Mouse (Mus musculus) layer of hippocampus, adult 8-10 months (tissue): ENCODE data around the gene Prkrip1. TPM values are rescaled to one million over a fixed set of nuclear protein-coding genes. Genes with fewer than 3 reads are reported as not detected.
A peak's percentile ranks its signal among the peaks of the same experiment; 100 is the strongest.

ENCODE experiments used
- DNase-seq, 2 experiments: peaks; one replicate each; pipeline ENCODE4 v3.0.0; 2022; ENCODE audit warnings: low spot score in 2 of 2
- total RNA-seq, 4 experiments: library from RNA; stranded (reverse); gene quantifications; 2 replicates each; pipeline ENCODE4 v1.2.4; 2022

The Prkrip1 gene
- total RNA-seq: 10 to 100 TPM; 28.7 to 36.2 (median 31.5) TPM

DNA sequence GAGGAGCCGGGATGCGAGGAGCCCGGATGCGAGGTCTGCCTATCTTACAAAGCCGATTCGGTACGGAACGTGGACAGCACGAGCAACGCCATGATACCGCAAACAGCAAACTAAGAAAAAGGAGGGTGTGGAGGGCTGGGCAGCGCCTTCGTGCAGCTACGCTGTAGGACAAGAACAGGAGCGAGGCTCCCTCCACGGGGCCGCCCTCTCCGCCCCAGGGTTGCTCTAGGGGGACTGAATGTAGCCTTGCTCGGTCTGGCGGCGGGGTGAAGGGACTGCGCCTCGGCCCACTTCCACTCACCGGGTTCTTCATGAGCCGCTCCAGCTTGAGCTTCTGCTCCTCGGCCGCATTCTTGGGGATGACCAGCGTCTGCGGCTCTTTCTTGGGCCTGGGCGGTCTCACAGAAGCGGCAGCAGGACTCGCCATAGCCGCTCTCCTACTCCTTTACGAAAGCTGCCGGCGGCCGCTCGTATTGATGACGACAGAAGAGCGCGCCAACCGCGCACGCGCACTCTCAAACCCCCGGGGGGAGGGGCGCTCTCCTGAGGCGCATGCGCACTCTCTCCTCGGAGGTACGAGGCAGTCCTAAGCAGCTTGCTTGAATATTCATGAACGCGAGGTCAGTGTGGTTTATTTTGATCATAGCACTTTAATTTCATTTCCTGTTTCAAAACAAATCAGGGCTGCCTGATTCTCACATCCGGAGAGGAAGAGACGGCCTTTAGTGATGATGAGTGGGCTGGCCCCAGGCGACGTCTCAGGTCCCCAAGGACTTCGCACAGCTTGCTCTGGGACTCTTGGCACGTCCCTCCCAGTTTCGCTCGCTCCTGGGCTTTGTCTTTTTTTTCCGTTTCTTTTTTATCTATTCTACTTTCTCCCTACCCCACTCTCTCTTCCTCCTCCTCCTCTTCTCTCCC lies at the start of gene Prkrip1:
Gene Prkrip1, minus strand, starts transcription at position 490 of the 918 bp plus-strand sequence.
- DNase-seq: peak; percentile 86 to 93

DNA sequence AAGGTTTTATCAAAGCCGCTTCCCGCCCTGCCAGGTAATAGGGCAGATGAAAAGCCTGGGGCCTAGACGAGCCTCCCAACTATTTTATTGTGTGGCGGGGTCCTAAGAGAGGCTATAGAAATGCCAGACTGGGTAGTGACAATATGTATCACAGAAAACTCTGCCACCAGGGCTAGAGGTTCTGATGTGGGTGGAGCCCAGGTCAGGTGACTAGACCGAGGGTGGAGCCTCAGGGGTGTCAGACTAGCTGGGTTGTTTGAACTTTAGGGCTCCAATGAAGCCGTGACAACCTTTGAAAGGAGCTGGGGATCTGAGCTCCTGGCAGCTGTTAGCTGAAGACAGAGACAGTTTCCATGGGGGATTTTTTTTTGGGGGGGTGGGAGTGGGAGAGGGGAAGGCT lies 49.7 kb upstream of the Prkrip1 start:
- no peak for DNase-seq

DNA sequence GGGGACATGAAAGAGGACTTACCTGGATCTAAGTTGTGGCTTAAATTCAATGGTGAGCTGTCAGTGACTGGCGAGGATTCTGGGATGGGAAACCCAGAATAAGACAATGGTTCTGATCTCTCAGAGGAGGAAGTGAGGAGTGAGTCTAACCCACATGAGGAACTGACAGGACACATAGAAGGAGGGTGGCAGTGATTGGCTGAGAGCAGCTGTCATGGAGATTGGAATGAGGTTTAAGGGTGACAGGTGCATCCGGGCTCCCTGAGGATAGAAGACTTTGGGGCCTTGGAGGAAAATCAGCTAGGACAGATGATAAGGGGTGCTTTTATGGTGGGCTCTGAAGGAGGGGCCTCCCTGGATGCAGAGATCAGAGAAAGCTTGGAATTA lies 47.7 kb upstream of the Prkrip1 start, which contains the start of gene Sh2b2:
Gene Sh2b2, minus strand, starts transcription at position 105 of the 387 bp plus-strand sequence.
- DNase-seq: no peak

DNA sequence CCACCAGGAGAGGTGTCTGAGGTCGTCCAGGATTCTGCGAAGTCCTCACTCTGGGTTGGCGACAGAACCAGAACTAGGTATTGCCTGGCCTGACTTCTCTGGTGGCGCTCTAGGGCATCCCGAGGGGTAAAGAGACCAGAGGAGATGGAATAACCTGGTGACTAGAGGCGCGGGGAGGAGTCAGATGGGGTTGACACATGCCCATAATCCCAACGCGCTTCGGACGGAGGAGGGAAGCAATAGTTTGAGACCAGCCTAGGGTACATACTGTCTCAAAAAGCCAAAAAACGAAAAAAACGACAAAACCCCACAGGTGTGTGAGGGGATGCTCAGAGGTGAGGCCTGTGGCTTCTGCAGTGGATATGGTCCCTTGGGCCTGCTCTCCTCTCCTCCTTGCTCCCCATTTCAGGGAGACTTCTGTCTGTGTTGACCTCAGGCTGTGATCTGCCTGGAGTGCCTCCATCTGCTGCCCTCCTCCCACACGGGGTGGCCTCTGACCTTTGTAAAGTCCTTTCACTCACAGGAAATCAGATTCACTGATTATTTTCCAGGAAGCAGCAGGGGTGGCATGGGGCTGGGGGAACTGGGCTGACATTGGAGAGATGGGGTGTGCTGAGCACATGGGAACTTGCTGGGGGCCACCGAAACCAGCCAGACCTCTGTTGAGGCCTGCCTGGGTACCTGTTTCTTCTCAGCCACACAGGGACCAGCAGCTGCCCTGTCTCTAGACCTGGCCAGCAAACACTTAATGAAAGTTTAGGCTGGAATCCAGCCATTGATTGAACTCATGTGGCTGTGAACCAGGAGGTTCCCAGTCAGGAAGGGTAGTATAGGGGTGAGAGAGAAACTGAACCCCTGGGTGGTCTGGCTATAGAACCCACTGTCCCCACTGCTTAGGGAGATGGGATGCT lies 47.0 kb upstream of the Prkrip1 start:
- no peak for DNase-seq

DNA sequence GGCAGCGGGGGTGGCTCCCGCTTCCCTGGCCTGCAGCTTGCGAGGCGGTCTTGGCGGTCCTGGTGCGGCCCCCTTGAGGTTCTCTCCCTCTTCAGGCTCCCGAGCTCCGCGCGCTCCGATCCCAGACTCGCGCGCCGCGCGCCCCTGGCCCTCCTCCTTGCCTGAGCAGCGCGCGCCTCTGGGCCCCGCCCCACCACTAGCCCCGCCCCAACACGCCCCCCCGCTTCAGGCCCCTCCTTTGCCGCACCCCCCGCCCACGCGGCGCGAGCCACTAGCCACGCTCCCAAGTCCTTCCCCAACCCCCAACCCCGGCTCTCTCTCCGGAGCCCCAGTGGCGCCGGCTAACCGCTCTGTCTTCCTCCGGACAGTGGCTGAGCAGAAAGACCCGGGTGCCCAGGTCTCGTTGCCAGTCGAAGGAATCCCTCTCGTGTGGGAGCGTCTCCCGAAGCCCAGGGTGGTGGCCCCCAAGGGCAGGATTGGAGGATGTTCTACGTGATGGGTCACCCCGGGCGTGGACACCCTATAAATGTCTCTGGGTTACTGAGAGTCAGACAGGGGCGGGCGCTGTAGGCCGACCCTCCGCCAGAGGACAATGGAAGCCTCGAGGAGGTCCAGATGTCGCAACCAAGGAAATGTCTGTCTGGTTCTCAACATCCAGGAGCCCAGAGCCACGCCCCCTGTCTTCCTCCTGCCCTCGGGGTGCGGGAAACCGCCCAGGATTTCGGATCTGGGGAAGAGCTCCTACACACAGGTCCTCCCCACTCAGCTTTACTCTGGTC lies 46.2 kb upstream of the Prkrip1 start:
- DNase-seq: peak; percentile 53 to 69

DNA sequence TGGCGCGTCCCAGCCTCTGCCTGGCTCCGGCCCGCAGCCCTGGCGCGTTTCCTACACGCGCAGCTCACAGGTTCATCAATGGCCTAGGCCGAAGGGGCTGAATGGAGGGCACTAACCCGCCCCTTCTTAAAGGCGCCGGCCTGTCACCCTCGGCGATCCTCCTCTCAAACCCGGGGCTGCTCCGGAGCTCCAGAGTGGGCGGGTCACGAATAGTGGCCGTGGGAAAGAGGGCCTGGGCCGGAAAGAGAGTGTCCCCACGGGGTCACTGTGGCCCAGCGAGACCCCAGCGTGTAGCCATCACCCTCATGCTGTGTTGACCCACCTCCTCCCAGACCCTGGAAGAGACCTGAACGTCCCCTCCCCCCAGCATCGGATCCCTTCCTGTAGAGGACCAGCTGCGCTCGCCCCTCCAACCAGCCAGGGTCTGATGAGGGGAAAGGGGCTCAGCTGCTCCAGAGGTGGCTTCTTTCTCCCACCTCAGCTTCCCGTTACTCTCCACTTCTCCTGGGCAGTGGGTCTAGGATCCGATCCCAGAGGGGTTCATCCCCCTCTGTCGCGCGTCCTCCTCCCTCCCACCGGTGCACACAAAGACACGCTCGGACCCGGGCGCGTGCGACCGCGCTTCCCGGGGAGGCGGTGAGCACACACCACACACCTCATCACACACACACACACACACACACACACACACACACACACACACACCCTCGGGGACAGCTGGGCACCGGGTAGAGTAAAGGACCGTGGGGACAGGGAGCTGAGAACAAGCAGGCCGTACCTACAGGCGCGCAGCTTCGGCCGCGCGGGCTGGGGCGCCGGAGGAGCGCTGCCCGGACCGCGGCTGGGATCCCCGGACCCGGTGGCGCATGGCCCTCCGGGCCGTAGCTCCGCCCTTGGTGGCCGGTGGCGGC lies 45.3 kb upstream of the Prkrip1 start:
- DNase-seq: no peak

DNA sequence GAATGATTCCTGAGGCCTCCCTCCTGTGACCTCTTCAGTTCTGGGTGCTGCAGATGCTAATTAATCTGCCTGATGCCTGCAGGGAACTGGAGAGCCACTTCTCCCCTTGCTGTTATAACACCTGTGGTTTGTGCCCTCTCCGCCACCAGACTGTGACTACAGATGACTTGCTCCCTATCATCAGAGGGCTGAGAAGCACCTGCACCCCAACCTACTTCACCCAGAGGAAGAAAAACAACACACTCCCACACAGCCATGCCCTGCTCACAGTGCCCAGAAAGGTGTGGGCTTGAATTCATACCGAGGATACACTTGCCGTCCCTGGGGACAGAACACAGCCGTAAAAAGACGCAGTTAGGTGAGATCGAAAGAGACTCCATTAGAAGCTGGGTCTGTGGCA lies 42.4 kb upstream of the Prkrip1 start:
- DNase-seq: no peak

DNA sequence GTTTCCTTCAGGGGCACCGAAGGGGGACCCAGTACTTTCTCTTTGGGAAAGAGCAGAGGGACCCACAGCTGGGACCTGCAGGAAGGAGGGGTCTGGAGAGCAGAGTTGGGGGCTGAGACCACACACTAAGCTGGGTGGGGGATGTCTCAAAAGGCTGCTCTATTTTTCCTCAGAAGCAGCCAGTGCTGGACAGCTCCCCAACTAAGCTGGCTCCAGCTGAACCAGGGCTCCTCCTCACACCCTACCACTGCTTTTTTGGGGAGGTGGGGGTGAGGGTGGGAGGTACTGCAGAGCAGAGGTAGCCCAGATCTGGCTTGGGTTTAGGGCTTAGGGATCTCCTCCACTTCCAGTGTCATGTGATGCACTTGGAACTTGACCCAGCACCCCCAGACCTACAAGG lies 41.6 kb upstream of the Prkrip1 start:
- DNase-seq: no peak

DNA sequence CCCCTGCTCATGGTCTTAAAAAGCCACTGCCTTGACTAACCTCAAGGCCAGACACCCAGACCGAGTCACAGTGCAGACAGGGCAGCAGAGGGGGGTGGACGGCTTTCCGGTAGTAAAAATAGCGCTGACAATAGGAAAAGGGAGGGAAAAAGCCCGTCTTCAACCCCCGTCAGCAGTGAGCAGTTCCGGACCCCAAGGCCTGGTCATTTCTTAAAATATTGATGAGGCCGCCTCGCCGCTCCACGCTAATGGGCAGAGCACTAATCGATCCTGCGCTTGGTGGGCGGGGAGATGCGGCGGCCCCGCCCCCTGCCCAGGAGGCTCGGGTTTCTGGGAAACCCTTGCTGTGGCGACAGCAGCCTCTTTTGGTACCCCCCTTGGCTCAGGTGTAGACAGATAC lies 38.8 kb upstream of the Prkrip1 start:
- DNase-seq: no peak

DNA sequence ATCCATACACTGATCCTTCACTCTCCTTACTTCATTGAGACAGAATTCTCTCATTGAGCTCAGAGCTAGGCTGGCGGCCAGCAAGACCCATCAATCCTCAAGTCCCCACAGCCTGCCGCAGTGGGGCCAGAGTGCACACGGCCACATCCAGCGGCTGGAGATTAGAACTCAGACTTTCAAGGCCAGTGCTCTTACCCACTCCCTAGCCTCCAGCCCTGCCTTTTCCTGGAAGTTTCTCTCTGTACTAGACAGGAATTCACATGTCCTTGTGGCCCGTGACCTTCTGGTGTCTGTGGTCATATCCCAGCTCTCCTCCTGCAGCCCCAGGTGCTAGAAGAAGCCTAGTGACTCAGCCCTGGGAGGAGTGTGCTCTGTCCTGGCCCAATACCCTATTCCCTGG lies 37.8 kb upstream of the Prkrip1 start:
- no peak for DNase-seq

DNA sequence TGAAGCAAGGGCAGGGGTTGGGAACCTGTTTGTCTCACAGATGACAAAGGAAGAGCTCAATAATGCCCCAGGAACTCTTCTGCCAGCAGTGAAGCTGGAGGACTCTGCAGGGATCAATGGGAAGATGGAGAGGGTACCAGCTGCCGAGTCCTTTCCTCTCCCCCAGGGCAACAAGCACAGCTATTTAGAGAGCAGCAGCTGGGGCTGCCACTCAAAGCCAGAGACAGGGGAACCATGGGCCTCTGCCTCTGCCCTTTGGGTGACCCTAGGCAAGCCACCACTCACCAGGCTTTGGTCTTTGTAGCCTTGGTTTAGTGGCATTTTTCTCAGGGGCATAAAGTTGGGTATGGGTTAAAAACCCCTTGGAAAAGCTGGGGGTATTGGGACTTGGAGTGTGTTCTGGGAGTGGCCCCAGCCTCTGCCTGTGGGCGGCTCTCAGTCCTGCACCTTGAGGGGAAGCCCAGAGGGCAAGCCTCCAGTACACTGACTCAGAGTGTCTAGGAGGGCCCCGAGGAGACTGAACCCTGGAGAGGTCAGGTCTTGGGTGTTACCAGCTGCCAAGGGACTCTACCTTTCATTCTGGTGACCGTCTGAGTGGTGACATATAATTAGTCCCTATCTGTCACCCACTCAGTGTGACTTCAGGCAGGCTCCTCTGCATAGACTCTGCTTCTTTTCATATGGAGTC lies 31.7 kb upstream of the Prkrip1 start:
- no peak for DNase-seq

DNA sequence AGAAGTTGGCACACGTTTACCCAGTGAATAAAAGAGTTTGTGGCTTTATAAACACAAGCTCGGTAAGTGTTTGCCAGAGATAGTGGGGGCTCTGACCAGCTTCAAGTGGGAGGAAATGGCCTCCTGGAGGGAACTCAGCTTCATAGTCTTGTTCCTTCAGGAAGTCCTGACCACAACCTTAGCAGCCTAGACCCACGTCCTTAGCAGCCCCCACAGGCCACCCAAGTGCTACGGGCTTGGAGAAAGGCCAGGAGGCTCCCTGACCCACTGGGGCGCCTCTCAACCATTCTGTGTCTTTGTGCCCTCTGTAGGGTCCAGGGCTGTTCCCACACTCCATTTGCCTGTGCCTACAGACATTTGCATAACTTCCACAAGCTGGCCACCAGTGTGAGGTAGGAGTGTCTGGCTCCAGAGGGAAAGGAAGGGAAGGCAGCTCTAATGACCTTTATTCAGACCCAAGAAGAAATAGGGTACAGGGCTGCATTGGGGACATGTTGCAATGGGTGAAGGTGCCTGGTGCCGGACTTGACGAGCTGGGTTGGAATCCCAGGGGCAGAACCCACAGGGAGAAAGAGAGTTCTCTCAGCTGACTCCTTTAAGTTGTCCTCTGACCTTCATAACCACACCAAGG lies 27.6 kb upstream of the Prkrip1 start:
- no peak for DNase-seq

DNA sequence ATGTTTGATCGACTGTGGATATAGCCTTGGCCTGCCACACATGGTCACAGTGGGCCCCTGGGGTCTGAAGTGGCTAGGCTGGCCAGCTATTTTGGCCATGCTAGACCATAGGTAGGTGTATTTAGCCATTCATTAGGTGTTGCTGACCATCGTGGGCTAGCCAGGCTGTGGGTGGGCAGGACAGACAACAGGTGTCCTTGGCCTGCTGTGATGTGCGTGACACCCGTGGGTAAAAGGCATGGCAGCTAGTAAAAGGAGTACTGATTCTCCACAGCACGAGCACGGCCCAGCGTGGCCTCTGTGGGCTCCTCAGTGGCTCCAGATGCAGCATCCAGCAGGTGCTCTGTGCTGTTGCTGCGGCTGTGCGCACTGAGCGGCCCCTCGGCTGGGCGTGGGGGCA lies 19.8 kb upstream of the Prkrip1 start:
- DNase-seq: no peak

DNA sequence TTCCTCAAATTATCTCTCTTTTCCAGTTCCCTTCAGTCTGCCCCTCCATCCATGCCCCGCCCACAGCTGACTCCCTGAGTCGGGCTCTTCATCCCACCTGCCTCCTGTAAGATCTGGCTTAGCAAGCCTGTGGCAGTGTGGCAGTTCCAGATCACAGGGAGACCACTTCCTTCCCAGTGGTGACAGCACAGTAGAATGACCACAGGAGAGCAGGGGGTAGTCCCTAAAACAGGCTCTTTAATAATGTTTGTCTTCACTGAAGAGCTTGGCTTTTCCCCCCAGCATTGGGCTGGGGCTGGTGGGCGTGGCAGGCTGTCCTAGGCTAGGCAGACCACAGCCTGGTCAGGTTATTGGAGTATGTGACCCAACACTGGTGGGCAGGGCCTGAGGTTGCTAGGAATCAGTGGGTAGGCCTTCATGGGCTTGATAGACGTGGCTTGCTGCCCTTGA lies 19.2 kb upstream of the Prkrip1 start:
- DNase-seq: no peak

DNA sequence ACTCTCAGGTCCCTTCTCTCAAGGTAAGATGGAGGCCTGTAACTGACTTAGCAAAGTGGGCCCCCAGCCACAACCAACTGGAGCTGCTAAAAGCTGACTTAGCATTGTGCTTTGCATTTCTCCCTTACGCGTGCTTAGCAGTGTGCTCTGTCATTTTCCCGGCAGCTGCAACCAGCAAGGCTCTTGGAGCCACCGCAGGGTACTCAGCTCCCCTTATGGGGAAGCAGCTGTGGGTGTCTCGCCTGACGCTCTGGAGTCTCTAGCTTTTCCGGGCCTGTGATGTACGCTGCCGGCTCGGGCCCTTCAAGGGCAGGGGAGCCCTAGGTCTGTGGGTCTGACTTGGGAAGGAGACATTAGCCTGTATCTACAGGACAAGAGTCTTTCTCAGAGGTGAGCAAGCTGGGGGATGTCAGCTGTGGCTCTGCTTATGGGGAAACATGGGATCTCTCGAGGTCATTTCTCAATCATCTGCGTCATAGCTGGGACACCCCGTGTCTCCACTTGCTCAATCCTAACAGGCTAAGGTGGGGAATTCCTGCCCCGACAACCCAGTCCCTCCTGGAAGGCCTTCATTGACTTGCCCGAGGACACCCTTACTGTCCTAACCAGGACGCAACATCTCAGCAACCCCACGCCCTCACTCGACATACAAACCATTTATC lies 18.4 kb upstream of the Prkrip1 start:
- DNase-seq: no peak

DNA sequence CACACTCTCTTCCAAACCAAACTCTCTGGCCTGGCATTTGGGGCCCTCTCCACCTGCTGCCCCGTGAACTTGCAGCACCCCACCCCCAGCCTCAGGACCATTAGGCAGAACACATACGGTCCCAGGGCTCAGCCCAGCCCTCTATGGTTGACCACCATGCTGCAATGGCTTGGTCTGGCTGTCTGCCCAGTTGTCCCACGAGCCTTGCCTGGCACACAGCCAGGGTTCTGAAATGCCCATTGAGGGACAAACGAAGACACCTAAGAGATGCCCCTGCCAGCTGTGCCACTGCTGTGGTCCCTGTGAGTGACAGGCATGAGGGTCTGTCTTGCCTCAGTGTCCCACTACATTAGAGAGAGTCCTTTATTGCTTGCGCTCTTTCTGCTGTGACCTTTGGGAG lies 17.2 kb upstream of the Prkrip1 start:
- DNase-seq: no peak

DNA sequence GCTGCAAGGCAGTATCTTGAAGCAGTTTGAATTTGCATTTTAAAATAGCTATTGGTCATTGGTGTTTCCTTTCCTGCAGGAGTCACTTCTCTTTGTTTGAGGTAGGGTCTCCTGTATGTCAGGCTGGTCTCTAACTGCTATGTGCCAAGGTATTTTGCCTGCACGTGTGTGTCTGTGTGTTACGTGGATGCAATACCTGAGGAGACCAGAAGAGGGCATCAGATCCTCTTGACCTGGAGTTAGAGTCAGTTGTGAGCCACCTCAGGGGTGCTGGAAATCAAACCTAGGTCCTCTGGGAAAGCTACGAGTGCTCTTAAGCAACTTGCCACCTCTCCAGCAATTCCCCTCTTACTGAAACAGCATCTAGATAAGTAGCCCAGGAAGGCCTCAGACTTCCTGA lies 16.4 kb upstream of the Prkrip1 start:
- DNase-seq: no peak

DNA sequence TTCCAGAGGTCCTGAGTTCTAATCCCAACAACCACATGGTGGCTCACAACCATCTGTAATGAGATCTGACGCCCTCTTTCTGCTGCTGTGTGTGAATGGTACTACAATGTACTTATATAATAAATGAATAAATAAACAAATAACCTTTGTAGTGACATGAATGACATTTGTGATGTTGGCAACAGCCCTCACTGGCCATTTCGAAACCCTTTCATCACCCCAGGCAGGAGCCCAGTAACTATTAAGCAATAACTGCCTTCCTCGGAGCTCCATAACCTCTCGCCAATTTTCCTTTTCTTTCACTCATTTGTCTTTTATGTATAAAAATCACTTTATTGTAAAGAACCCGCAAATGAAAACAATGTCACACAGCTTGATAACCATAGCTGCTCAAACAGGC lies 15.0 kb upstream of the Prkrip1 start:
- no peak for DNase-seq

DNA sequence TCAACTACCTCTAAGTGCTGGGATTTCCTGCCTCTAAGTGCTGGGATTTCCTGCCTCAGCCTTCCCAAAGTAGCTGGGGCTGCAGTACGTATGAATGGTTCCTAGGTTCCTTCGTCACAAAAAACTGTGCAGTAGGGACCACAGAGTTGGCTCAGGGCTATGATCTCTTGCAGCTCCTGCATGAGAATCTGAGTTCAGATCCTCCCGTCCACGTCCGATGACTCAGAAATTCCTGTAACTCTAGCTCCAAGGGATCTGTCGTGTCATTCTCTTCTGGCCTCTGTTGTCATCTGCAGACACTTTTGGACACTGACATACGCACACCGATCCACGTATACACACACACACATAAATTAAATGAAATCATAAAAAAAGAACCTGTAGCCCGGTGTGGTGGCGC lies 14.0 kb upstream of the Prkrip1 start:
- no peak for DNase-seq
